Mouse (Mus musculus): ENCODE measurements around the gene Nudcd2.
"Not testable (repeated sequence)": the region's sequence is repeated elsewhere in the genome, so short reads cannot be mapped to it uniquely, and the experiment has no call there.

Nudcd2 gene
- long read RNA-seq, experiment 1, transcript Nudcd2-201 (4 exons, 1,577 nt): major isoform, 23 of 35 reads
- long read RNA-seq, experiment 1, partial matches to known transcripts: 0 of 35 reads
- long read RNA-seq, experiment 1, other reads (novel, unspliced or antisense): 6 of 35 reads
- long read RNA-seq, experiment 2, transcript Nudcd2-203 (4 exons, 727 nt): minor isoform, 6 of 33 reads
- long read RNA-seq, experiment 2, transcript Nudcd2-201 (4 exons, 1,577 nt): major isoform, 21 of 33 reads
- long read RNA-seq, experiment 2, partial matches to known transcripts: 0 of 33 reads
- long read RNA-seq, experiment 2, other reads (novel, unspliced or antisense): 2 of 33 reads

- intact Hi-C loops (cut with DNase I): loop anchor here (5.0 kb wide), 1 partner anchor 41 kb away; no protein-coding TSS in a partner anchor
Measured at GRCm38 (mm10) chr11:40733339-40734174, at the start of gene Nudcd2, which contains the start of gene Hmmr. Gene Nudcd2, plus strand, starts transcription at chr11:40733667. Gene Hmmr, minus strand, starts transcription at chr11:40733422.

- intact Hi-C loops (cut with DNase I): loop anchor here (5.0 kb wide), 1 partner anchor 42 kb away; the partner anchor contains the start of genes Hmmr and Nudcd2
Measured at GRCm38 (mm10) chr11:40690444-40691127, 42.9 kb upstream of the Nudcd2 start.

GRCm38 (mm10) chr11:40692101-40692509, 41.4 kb upstream of the Nudcd2 start:
- intact Hi-C loops (cut with DNase I): loop anchor here (5.0 kb wide), 1 partner anchor 40 kb away; the partner anchor contains the start of genes Hmmr and Nudcd2

- intact Hi-C loops (cut with DNase I): loop anchor here (5.0 kb wide), 1 partner anchor 40 kb away; the partner anchor contains the start of genes Hmmr and Nudcd2
Measured at GRCm38 (mm10) chr11:40692511-40693365, 40.7 kb upstream of the Nudcd2 start.

- intact Hi-C loops (cut with DNase I): loop anchor here (5.0 kb wide), 1 partner anchor 39 kb away; the partner anchor contains the start of genes Hmmr and Nudcd2
Measured at GRCm38 (mm10) chr11:40693366-40693951, 40.0 kb upstream of the Nudcd2 start.

- intact Hi-C loops (cut with DNase I): loop anchor here (5.0 kb wide), 1 partner anchor 38 kb away; the partner anchor contains the start of genes Hmmr and Nudcd2
Measured at GRCm38 (mm10) chr11:40694311-40695087, 39.0 kb upstream of the Nudcd2 start.

GRCm38 (mm10) chr11:40695103-40695502, 38.4 kb upstream of the Nudcd2 start, which contains the start of gene Mat2b:
Gene Mat2b, minus strand, starts transcription at chr11:40695203.
- intact Hi-C loops (cut with DNase I): no loop called here

GRCm38 (mm10) chr11:40709899-40710298, 23.6 kb upstream of the Nudcd2 start:
- intact Hi-C loops (cut with DNase I): not testable (repeated sequence)

GRCm38 (mm10) chr11:40713858-40714257, 19.6 kb upstream of the Nudcd2 start:
- intact Hi-C loops (cut with DNase I): no loop called here

GRCm38 (mm10) chr11:40715524-40715923, 17.9 kb upstream of the Nudcd2 start:
- intact Hi-C loops (cut with DNase I): no loop called here

- intact Hi-C loops (cut with DNase I): no loop called here
Measured at GRCm38 (mm10) chr11:40718324-40718723, 15.1 kb upstream of the Nudcd2 start.

GRCm38 (mm10) chr11:40732997-40733338, 499 bp upstream of the Nudcd2 start:
- intact Hi-C loops (cut with DNase I): loop anchor here (5.0 kb wide), 1 partner anchor 41 kb away; no protein-coding TSS in a partner anchor

GRCm38 (mm10) chr11:40734251-40734752, 835 bp downstream of the Nudcd2 start:
- intact Hi-C loops (cut with DNase I): loop anchor here (5.0 kb wide), 1 partner anchor 42 kb away; no protein-coding TSS in a partner anchor

- intact Hi-C loops (cut with DNase I): no loop called here
Measured at GRCm38 (mm10) chr11:40737369-40737768, 3.9 kb downstream of the Nudcd2 start.

GRCm38 (mm10) chr11:40741605-40742262, 8.3 kb downstream of the Nudcd2 start:
- intact Hi-C loops (cut with DNase I): no loop called here

- intact Hi-C loops (cut with DNase I): no loop called here
Measured at GRCm38 (mm10) chr11:40744348-40744747, 10.9 kb downstream of the Nudcd2 start.

- intact Hi-C loops (cut with DNase I): no loop called here
Measured at GRCm38 (mm10) chr11:40746361-40746760, 12.9 kb downstream of the Nudcd2 start.

- intact Hi-C loops (cut with DNase I): no loop called here
Measured at GRCm38 (mm10) chr11:40747716-40748115, 14.2 kb downstream of the Nudcd2 start.

Measured in adrenal gland (tissue).